Mouse (Mus musculus): ENCODE measurements at regions not wholly inside any gene's neighbourhood (a gene's known extent, or its start where the extent isn't known, plus 50 kb on each side); places are given as distances from the start of the nearest gene placed in this dataset.

- no peak for TF ChIP-seq POLR2A (IDR thresholded peaks at IDR 0.05; ENCODE audit: low read depth, low read length)
- no peak for TF ChIP-seq KAT2A (IDR thresholded peaks at IDR 0.05; ENCODE audit: insufficient replicate concordance, low read length)
- TF ChIP-seq CTCF (conservative IDR thresholded peaks at IDR 0.05 in 1 of 2, IDR thresholded peaks at IDR 0.05 in 1 of 2; ENCODE audit: low read depth in 2 of 2, low read length in 2 of 2), result no peak
Observed at GRCm38 (mm10) chr2:72838085-72838727, 142.0 kb downstream of the Sp3 start.
